Mouse (Mus musculus): ENCODE results near the gene Dis3. TPM values are rescaled to one million over a fixed set of nuclear protein-coding genes. Genes with fewer than 3 reads are reported as not detected.

Gene Dis3
- total RNA-seq, 2 experiments from 2014 or later: 9.3 to 12.3 TPM

Other genes starting within 250 kb of the Dis3 start
- 1 to 10 TPM; 3.3 to 5.6 TPM for gene Rpl36a-ps1, start 105.5 kb downstream of the Dis3 start, total RNA-seq (2021)
- gene Mzt1, start 53.6 kb downstream of the Dis3 start, total RNA-seq (2021): 10 to 100 TPM; 37.5 to 39.6 TPM
- 1 to 10 TPM in 1 of 2 experiments, under 1 TPM in 1; 0.62 to 1.9 TPM for gene Bora, start 53.5 kb downstream of the Dis3 start, total RNA-seq (2021)
- 1 to 10 TPM; 7.5 to 8.2 TPM for gene Pibf1, start 346 bp downstream of the Dis3 start, total RNA-seq (2021)
- under 1 TPM; 0.76 to 0.94 TPM for gene Klf5, start 198.9 kb upstream of the Dis3 start, total RNA-seq (2021)

Measured in heart, postnatal 36 days (tissue).